Mouse (Mus musculus): ENCODE measurements around the gene Ppp3r1. TPM values are rescaled to one million over a fixed set of nuclear protein-coding genes. Genes with fewer than 3 reads are reported as not detected.

Gene Ppp3r1
- polyA plus RNA-seq, 1 experiment from 2014 or later, result 78.6 TPM

DNA sequence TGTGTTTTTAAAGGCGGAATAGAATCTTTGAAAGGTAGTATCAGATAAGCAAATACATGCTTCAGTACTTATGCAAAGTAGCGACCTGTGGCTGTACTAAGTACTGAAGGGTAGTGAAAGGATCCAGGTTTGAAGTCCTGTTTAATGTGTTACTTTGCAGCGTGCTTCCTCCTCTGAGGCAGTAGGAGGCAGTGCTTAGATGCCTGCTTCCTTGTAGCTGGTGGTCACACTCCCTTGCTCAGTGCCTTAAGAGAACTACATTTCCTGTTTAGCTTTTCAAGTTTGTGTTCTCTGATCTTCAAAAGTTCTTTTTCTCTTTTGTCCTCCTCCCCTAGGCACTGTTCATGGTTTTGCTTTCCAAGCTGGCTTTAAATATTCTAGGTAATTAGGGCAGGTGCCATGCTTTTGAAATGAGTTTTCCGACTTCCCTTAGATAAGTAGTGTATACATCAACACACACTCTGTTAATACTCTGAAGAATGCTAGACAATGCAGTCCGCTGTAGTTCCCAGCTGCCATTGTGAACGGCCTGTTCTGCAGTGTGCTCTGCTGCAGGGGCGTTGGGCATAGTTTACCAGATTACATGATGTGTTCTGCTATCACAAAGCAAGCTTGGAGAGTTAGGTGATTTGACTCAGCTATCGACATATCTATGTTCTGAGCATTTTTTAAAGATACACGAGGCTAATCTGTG lies 33.2 kb downstream of the Ppp3r1 start:
- Histone ChIP-seq H3K36me3 (ENCODE audit: control insufficient read depth, insufficient read depth) (peaks cover 25% of the 10 kb centered on the region), H3K4me3 (ENCODE audit: low read depth, low read length) (no peak overlapping the region), H3K27me3 (replicated peaks; ENCODE audit: control insufficient read depth, insufficient read depth, low read length) (no peaks in the 10 kb centered on the region), H3K9ac (ENCODE audit: low read depth, low read length) (no peak overlapping the region), H3K4me2 (replicated peaks; ENCODE audit: low read depth) (no peak overlapping the region), H3K27ac (ENCODE audit: low read depth, low read length) (no peak overlapping the region; the same call in 1 of the 2 replicates), H3K4me1 (replicated peaks; ENCODE audit: control insufficient read depth, insufficient read depth, low read length) (0 out of 2 replicates have a peak, but pooled peaks cover 4% of the 10 kb centered on the region), H3K9me3 (ENCODE audit: control insufficient read depth) (no peaks in the 10 kb centered on the region)
- ATAC-seq, result peak; percentile 77
- 70% methylated on average over 9 of the region's 9 CpGs for WGBS
- TF ChIP-seq CTCF (IDR thresholded peaks at IDR 0.05; ENCODE audit: low read depth), result peak; percentile 63

GRCm38 (mm10) chr11:17199170-17199569 lies 40.1 kb downstream of the Ppp3r1 start:
- Histone ChIP-seq H3K27ac (ENCODE audit: low read depth, low read length) (no peak overlapping the region), H3K36me3 (ENCODE audit: control insufficient read depth, insufficient read depth) (peaks cover 51% of the 10 kb centered on the region), H3K4me2 (replicated peaks; ENCODE audit: low read depth) (no peak overlapping the region), H3K9me3 (ENCODE audit: control insufficient read depth) (no peaks in the 10 kb centered on the region), H3K9ac (ENCODE audit: low read depth, low read length) (no peak overlapping the region), H3K4me3 (ENCODE audit: low read depth, low read length) (no peak overlapping the region), H3K4me1 (replicated peaks; ENCODE audit: control insufficient read depth, insufficient read depth, low read length) (no peaks in the 10 kb centered on the region), H3K27me3 (replicated peaks; ENCODE audit: control insufficient read depth, insufficient read depth, low read length) (no peaks in the 10 kb centered on the region)
- 85% methylated on average over 5 of the region's 5 CpGs for WGBS
- TF ChIP-seq CTCF (IDR thresholded peaks at IDR 0.05; ENCODE audit: low read depth), result no peak
- no peak for ATAC-seq

DNA sequence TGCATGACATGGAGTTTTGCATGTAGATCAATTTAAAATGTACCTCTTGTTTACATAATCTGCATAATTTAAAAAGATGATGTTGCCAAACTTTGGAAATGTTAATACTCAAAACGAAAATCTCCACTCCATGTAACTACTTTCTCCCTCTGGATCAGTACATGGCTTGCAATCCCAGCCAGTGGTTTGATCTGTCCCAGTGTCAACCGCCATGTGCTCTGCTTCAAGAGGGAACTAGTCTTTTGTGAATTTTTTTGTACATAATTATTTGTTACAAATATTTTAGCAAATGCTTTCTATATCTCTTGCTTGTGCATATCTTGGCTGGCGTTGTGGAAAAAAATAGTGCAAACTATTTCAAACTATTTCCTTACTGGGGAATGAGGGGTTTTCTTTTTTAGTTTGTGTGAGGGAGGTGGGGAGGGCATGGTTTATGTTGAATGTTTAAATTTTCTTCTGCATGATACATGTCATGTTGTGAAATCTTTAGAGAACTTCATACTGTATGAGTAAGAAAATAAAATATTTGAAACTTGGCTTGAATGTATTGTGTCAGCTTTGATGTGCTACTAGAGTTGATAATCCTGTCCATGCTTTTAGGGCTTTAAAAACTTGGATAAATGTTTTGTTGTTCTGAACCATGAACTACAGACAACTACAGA lies 40.9 kb downstream of the Ppp3r1 start:
- H3K27me3 ChIP-seq (replicated peaks; ENCODE audit: control insufficient read depth, insufficient read depth, low read length), result no peaks in the 10 kb centered on the region
- no peak for TF ChIP-seq CTCF (IDR thresholded peaks at IDR 0.05; ENCODE audit: low read depth)
- no peak overlapping the region for H3K9ac ChIP-seq (ENCODE audit: low read depth, low read length)
- no peaks in the 10 kb centered on the region for H3K9me3 ChIP-seq (ENCODE audit: control insufficient read depth)
- 82% methylated on average over 3 of the region's 3 CpGs for WGBS
- no peak overlapping the region for H3K4me2 ChIP-seq (replicated peaks; ENCODE audit: low read depth)
- H3K4me3 ChIP-seq (ENCODE audit: low read depth, low read length), result no peak overlapping the region
- H3K36me3 ChIP-seq (ENCODE audit: control insufficient read depth, insufficient read depth), result peaks cover 48% of the 10 kb centered on the region
- ATAC-seq, result no peak
- H3K4me1 ChIP-seq (replicated peaks; ENCODE audit: control insufficient read depth, insufficient read depth, low read length), result no peaks in the 10 kb centered on the region
- no peak overlapping the region for H3K27ac ChIP-seq (ENCODE audit: low read depth, low read length)

DNA sequence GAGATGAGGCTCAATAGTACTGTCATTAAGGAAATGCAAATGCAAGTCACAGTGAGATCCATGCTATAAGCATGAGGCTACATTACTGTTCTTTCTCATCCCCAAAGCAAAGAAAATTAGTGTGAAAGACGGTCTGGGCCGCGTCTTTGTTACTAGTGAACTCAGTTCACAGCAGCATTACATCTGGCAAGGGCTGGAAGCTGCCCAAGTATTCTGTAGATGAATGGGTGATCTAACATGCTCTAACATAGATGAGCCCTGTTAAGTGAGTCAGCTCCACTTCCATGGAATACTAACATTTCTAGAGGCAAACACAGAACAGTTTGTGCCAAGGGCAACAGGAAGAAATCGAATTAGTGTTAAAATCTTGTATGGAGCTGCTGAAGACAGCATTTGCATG lies 41.9 kb downstream of the Ppp3r1 start:
- 88% methylated on average over 4 of the region's 4 CpGs for WGBS
- Histone ChIP-seq H3K9me3 (ENCODE audit: control insufficient read depth) (no peaks in the 10 kb centered on the region), H3K27me3 (replicated peaks; ENCODE audit: control insufficient read depth, insufficient read depth, low read length) (no peaks in the 10 kb centered on the region), H3K27ac (ENCODE audit: low read depth, low read length) (no peak overlapping the region), H3K9ac (ENCODE audit: low read depth, low read length) (no peak overlapping the region), H3K36me3 (ENCODE audit: control insufficient read depth, insufficient read depth) (peaks cover 39% of the 10 kb centered on the region), H3K4me3 (ENCODE audit: low read depth, low read length) (no peak overlapping the region), H3K4me2 (replicated peaks; ENCODE audit: low read depth) (no peak overlapping the region), H3K4me1 (replicated peaks; ENCODE audit: control insufficient read depth, insufficient read depth, low read length) (no peaks in the 10 kb centered on the region)
- no peak for ATAC-seq
- no peak for TF ChIP-seq CTCF (IDR thresholded peaks at IDR 0.05; ENCODE audit: low read depth)

GRCm38 (mm10) chr11:17202481-17202880 lies 43.4 kb downstream of the Ppp3r1 start:
- H3K9me3 ChIP-seq (ENCODE audit: control insufficient read depth), result no peaks in the 10 kb centered on the region
- 88% methylated on average over 6 of the region's 6 CpGs for WGBS
- no peaks in the 10 kb centered on the region for H3K4me1 ChIP-seq (replicated peaks; ENCODE audit: control insufficient read depth, insufficient read depth, low read length)
- no peak for ATAC-seq
- no peaks in the 10 kb centered on the region for H3K27me3 ChIP-seq (replicated peaks; ENCODE audit: control insufficient read depth, insufficient read depth, low read length)
- TF ChIP-seq CTCF (IDR thresholded peaks at IDR 0.05; ENCODE audit: low read depth), result no peak
- H3K4me2 ChIP-seq (replicated peaks; ENCODE audit: low read depth), result no peak overlapping the region
- H3K27ac ChIP-seq (ENCODE audit: low read depth, low read length), result no peak overlapping the region
- H3K4me3 ChIP-seq (ENCODE audit: low read depth, low read length), result no peak overlapping the region
- H3K9ac ChIP-seq (ENCODE audit: low read depth, low read length), result no peak overlapping the region
- peaks cover 27% of the 10 kb centered on the region for H3K36me3 ChIP-seq (ENCODE audit: control insufficient read depth, insufficient read depth)

DNA sequence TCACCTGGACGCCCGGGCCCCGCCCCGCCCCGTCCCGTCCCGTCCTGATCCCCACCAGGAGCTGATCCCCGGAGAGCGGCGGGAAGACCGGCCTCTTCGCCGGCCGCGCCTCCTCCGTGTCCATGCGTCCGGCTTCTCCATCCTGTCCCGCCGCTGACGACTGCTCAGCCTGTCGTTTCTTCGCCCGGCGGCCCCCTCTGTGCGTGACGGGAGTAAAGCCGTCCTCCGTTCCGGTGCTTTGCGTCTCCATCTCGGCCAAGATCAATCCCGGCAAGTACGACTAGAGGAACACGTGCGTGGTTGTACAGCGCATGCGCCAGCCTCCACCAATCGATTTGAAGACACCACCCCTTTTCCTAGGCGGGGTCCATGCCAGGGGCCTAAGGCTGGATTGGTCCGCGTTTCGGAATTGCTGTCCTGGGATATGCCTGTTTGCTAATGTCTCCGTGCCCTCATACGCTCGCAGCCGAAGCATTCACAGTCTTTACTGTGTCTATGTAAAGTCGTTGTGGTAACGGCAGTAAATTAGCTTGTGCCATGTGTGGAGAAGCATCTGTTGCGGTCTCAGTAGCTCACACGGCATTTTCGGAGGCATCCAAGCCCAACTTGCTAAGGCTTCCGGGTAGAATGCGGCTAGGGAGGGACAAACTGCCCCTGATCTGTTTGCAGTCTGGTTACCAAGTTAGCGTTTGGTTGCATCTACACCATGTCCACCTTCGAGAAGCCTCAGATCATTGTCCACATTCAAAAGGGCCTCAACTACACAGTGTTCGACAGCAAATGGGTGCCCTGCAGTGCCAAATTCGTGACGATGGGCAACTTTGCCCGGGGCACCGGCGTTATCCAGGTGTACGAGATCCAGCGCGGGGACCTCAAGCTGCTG lies 52.4 kb downstream of the Ppp3r1 start, which contains the start of gene Pno1:
TSS of gene Pno1 (minus strand) at position 311 of the 883 bp plus-strand sequence.
- Histone ChIP-seq H3K4me2 (replicated peaks; ENCODE audit: low read depth) (peak within 1 kb of the TSS; percentile 71), H3K4me1 (replicated peaks; ENCODE audit: control insufficient read depth, insufficient read depth, low read length) (no peaks in the 10 kb centered on the region), H3K27me3 (replicated peaks; ENCODE audit: control insufficient read depth, insufficient read depth, low read length) (no peaks in the 10 kb centered on the region), H3K4me3 (ENCODE audit: low read depth, low read length) (peak within 1 kb of the TSS; percentile 75), H3K27ac (ENCODE audit: low read depth, low read length) (peak within 1 kb of the TSS; percentile 72), H3K9me3 (ENCODE audit: control insufficient read depth) (no peaks in the 10 kb centered on the region), H3K9ac (ENCODE audit: low read depth, low read length) (peak within 1 kb of the TSS; percentile 63), H3K36me3 (ENCODE audit: control insufficient read depth, insufficient read depth) (peaks cover 3% of the 10 kb centered on the region; the same call in 1 of the 2 replicates)
- WGBS, result 1% methylated on average over 65 of the region's 65 CpGs
- no peak; the same call in 1 of the 2 replicates for TF ChIP-seq CTCF (IDR thresholded peaks at IDR 0.05; ENCODE audit: low read depth)
- peak; percentile 100 for ATAC-seq

Data from intestine, postnatal 0 days (tissue).